Mouse (Mus musculus): ENCODE measurements around the gene Gm11634.
A peak's percentile ranks its signal among the peaks of the same experiment; 100 is the strongest.

DNA sequence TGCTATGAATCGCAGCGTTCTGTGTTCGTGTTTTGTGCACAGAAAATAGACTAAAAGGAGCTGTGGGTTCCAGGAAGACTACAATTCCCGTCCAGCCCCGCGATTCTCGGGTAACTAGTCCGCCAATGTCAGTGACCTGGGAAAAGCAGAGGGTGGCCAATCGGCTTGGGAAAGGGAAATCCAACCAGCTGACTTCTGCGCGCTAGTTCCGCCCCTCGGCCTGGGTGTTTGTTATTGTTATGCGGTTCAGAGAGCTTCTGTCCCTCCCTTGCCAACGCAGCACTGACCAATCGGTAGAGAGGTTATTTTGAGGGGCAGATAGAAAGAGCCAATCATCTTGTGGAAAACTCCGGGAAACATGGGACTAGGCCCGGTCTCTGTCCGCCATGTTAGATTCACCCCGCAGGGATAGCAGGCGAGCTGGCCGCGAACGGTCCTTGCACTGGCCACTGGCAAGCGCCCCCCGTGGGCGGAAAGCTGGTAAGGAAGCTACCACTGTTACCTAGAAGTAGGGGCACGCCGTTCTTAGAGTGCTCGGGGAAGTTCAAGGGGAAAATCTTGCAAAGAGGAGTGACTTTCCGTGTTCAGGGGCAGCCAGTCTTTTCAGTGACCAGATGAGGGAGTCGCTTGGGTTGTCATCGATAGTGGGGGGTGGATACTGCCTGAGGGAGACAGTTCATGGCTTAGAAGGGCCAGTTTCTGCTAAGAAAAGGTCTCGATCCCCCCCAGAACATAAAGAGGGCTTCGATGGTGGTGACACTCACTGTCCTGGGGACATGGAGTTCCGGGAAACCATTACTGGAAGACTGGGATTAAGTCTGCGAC lies 46.4 kb downstream of the Gm11634 start:
- TF ChIP-seq CTCF (IDR thresholded peaks at IDR 0.05; ENCODE audit: extremely low read depth, insufficient read depth, insufficient read length, insufficient replicate concordance) = no peak
- TF ChIP-seq POLR2A (IDR thresholded peaks at IDR 0.05; ENCODE audit: low read depth, low read length) = peak; percentile 64

All from spleen, adult 2 months (tissue).